Mouse (Mus musculus): ENCODE measurements around the gene Dusp16. TPM values are rescaled to one million over a fixed set of nuclear protein-coding genes. Genes with fewer than 3 reads are reported as not detected.

The Dusp16 gene
- polyA plus RNA-seq, 1 experiment from 2014 or later = 10.9 TPM

Other genes starting within 250 kb of the Dusp16 start
- 22.4 and 22.7 TPM in 2 replicates for gene Lrp6, start 225.7 kb downstream of the Dusp16 start, polyA plus RNA-seq (2015; fragmentation: Nextera tagmentation; extraction: Ambion mirVana)
- gene Mansc1, start 160.1 kb downstream of the Dusp16 start, polyA plus RNA-seq (2015; fragmentation: Nextera tagmentation; extraction: Ambion mirVana) = 8.4 and 9.8 TPM in 2 replicates
- 13.9 and 16.1 TPM in 2 replicates for gene Borcs5, start 153.1 kb downstream of the Dusp16 start, polyA plus RNA-seq (2015; fragmentation: Nextera tagmentation; extraction: Ambion mirVana)
- 3.0 and 3.5 TPM in 2 replicates for gene Crebl2, start 37.5 kb upstream of the Dusp16 start, polyA plus RNA-seq (2015; fragmentation: Nextera tagmentation; extraction: Ambion mirVana)
- gene Gpr19, start 106.0 kb upstream of the Dusp16 start, polyA plus RNA-seq (2015; fragmentation: Nextera tagmentation; extraction: Ambion mirVana) = 10.4 and 11.7 TPM in 2 replicates
- 20.0 and 21.7 TPM in 2 replicates for gene Cdkn1b, start 127.8 kb upstream of the Dusp16 start, polyA plus RNA-seq (2015; fragmentation: Nextera tagmentation; extraction: Ambion mirVana)
- gene Apold1, start 189.1 kb upstream of the Dusp16 start, polyA plus RNA-seq (2015; fragmentation: Nextera tagmentation; extraction: Ambion mirVana) = 1.8 and 1.9 TPM in 2 replicates
- gene Ddx47, start 219.0 kb upstream of the Dusp16 start, polyA plus RNA-seq (2015; fragmentation: Nextera tagmentation; extraction: Ambion mirVana) = 123 and 131 TPM in 2 replicates